Mouse (Mus musculus) intestine, embryonic 16.5 days (tissue): ENCODE data around the gene Gns. TPM values are rescaled to one million over a fixed set of nuclear protein-coding genes. Genes with fewer than 3 reads are reported as not detected.
A peak's percentile ranks its signal among the peaks of the same experiment; 100 is the strongest.

Source experiments
- ATAC-seq: fragments of 200-750 bp; cut with Nextera tagmentation; 2 replicates; pipeline ENCODE4 v1.8.0; 2017; ENCODE audit warnings: moderate TSS enrichment, moderate library complexity
- H3K27ac ChIP-seq: fragments of 300-500 bp; sonication (generic); 2 replicates; pipeline ENCODE4 v1.5.1; 2014; ENCODE audit warnings: mild to moderate bottlenecking, low read length
- H3K27me3 ChIP-seq: fragments of 300-500 bp; sonication (generic); replicated peaks from 2 replicates; pipeline ENCODE4 v1.6.1; 2014; ENCODE audit warnings: low read length, control low read depth, mixed read lengths; ENCODE audit not compliant: control insufficient read depth, insufficient read depth
- H3K36me3 ChIP-seq: fragments of 300-500 bp; sonication (generic); 2 replicates; pipeline ENCODE4 v1.6.1; 2014; ENCODE audit warnings: low read length, control low read depth; ENCODE audit not compliant: control insufficient read depth, insufficient read depth
- H3K4me1 ChIP-seq: fragments of 300-500 bp; sonication (generic); 2 replicates; pipeline ENCODE4 v1.6.1; 2014; ENCODE audit warnings: low read length, control low read depth, mixed read lengths; ENCODE audit not compliant: control insufficient read depth, insufficient read depth
- H3K4me2 ChIP-seq: fragments of 300-500 bp; sonication (generic); 2 replicates; pipeline ENCODE4 v1.6.1; 2014; ENCODE audit warnings: low read depth, low read length, control low read depth
- H3K4me3 ChIP-seq: fragments of 300-500 bp; sonication (generic); 2 replicates; pipeline ENCODE4 v1.5.1; 2014; ENCODE audit warnings: mild to moderate bottlenecking, low read length
- H3K9ac ChIP-seq: fragments of 300-500 bp; sonication (generic); 2 replicates; pipeline ENCODE4 v1.6.1; 2014; ENCODE audit warnings: low read depth, low read length
- H3K9me3 ChIP-seq: fragments of 300-500 bp; sonication (generic); 2 replicates; pipeline ENCODE4 v1.6.1; 2016; ENCODE audit warnings: low read length, control low read depth; ENCODE audit not compliant: control insufficient read depth
- WGBS: fragments of 180-500 bp; shearing (Covaris S2); extraction: QIAGEN DNeasy Blood & Tissue Kit; methylation state at CpG from one replicate; pipeline ENCODE4 v1.1.7; 2014; 5-methylcytosine and 5-hydroxymethylcytosine counted together
- polyA plus RNA-seq: library from polyadenylated mRNA; unstranded; fragments of >200 nt; fragmentation: Nextera tagmentation; extraction: Ambion mirVana; gene quantifications from 2 replicates; pipeline ENCODE4 v1.2.1, GENCODE M21; 2015

Gns gene
- polyA plus RNA-seq, 1 experiment from 2014 or later, result 43.3 TPM

DNA sequence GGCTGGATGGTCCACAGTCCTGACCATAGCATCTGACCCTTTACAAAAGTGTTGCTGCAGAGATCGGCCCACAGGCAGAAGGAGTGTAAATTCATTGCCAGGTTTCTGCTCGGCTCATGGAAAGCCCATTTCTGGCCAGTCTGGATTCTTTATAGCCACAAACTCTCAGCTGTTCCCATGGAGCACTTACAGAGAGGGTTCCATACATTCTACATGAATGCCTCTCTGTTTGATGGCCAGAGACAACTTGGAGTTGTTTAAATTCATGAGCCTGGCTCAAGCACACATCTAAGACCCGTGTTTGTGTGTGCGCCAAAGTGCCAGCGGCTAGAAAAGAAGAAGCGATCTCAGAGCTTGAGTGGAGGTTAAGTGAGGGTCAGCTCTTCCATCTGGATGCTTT, 29.4 kb downstream of the Gns start:
- no peak for ATAC-seq
- WGBS, result 59% methylated on average over 6 of the region's 6 CpGs

DNA sequence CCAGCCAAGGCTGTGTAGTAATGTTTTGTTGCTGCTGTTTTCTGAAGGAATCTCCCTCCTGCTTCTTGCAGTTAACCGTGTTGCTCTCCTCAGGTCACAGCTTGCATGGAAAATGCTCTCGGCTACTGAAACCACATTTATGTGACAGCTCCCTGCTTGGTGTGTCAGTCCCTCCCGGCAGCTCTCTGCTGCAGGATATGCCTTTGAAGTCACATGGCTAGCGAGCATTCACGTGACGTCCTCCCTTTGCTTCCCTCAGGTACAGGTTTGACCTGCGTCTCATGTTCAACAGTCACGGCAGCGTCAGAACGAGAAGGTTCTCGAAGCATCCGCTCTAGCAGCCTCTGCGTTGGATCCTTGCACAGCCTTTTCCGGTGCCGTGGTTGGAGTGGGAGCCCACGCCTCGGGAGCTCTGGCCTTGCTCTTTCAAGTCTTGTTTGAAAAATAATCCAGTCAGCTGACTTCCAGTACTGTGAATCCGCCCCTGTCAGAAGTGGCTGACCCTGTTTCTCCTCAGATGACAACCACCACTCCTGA, 30.0 kb downstream of the Gns start:
- no peak overlapping the region for H3K27ac ChIP-seq
- no peak for ATAC-seq
- H3K27me3 ChIP-seq, result no peaks in the 10 kb centered on the region
- no peak overlapping the region for H3K9ac ChIP-seq
- no peak overlapping the region for H3K4me2 ChIP-seq
- H3K4me3 ChIP-seq, result no peak overlapping the region
- WGBS, result 81% methylated on average over 18 of the region's 18 CpGs
- H3K36me3 ChIP-seq, result peaks cover 9% of the 10 kb centered on the region; the same call in 1 of the 2 replicates
- no peaks in the 10 kb centered on the region for H3K9me3 ChIP-seq
- no peaks in the 10 kb centered on the region for H3K4me1 ChIP-seq

More for the DNA sequence above, 29.4 kb downstream of the Gns start:
- Histone ChIP-seq H3K9ac (no peak overlapping the region), H3K4me3 (no peak overlapping the region), H3K27me3 (no peaks in the 10 kb centered on the region), H3K27ac (no peak overlapping the region), H3K36me3 (peaks cover 12% of the 10 kb centered on the region; the same call in 1 of the 2 replicates), H3K4me1 (no peaks in the 10 kb centered on the region), H3K9me3 (no peaks in the 10 kb centered on the region), H3K4me2 (no peak overlapping the region)

DNA sequence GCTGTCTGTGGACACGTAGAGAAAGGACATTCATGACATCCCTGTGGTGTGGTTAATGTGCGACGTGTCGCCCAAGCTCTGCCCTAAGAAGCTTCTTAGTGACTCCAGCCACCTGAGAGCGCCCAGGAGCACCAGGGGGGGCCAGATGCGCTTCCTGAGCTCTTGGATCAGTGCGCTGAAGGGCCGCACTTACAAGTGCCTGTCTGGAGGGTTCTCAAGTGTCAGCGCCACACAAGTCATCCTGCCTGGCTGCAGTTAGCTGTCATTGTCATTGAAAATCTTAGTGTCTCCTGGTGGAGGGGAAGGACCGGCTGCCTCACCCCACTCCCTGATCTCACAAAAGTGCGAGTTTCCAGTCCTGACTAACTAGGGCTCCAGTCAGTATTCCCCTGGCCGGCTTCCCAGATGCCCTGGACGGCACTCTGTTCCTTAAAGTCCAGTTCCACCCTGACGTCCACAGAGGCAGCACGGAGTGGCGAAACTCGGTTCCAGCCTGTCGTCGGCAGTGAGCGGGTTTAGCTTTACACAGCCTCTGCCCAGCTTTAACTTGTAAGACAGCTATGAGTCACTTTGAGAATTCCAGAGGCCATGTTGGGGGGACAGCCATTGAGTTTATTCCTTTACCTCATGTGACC, 30.8 kb downstream of the Gns start:
- H3K36me3 ChIP-seq, result peaks cover 5% of the 10 kb centered on the region; the same call in 1 of the 2 replicates
- no peak for ATAC-seq
- H3K4me1 ChIP-seq, result no peaks in the 10 kb centered on the region
- no peak overlapping the region for H3K9ac ChIP-seq
- no peak overlapping the region for H3K4me2 ChIP-seq
- WGBS, result 81% methylated on average over 20 of the region's 20 CpGs
- no peak overlapping the region for H3K4me3 ChIP-seq
- no peak overlapping the region for H3K27ac ChIP-seq
- H3K27me3 ChIP-seq, result no peaks in the 10 kb centered on the region
- H3K9me3 ChIP-seq, result no peaks in the 10 kb centered on the region

DNA sequence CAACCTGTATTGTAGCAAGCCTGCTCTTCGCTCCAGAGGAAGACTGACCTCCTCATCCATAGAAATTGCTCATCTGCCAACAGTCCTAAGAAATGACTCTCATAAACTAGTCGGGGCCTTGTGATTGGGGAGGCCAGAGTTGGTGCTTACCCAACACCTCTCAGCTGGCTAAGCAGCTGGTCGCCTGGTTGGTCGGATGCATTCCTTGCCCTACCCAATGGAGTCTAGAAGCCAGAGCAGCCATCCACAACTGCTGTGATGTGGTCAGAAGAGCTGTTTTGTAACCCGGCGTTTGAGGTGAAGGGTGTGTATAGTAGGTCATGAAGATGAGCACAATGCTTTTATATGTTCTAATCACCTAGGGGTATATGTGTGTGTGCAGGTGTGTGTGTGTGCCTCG, 33.7 kb downstream of the Gns start:
- Histone ChIP-seq H3K4me3 (no peak overlapping the region), H3K4me2 (no peak overlapping the region), H3K9ac (no peak overlapping the region), H3K4me1 (no peaks in the 10 kb centered on the region), H3K27me3 (no peaks in the 10 kb centered on the region), H3K9me3 (no peaks in the 10 kb centered on the region), H3K27ac (no peak overlapping the region), H3K36me3 (peaks cover 2% of the 10 kb centered on the region; the same call in 1 of the 2 replicates)
- WGBS, result 87% methylated on average over 7 of the region's 7 CpGs
- ATAC-seq, result no peak

DNA sequence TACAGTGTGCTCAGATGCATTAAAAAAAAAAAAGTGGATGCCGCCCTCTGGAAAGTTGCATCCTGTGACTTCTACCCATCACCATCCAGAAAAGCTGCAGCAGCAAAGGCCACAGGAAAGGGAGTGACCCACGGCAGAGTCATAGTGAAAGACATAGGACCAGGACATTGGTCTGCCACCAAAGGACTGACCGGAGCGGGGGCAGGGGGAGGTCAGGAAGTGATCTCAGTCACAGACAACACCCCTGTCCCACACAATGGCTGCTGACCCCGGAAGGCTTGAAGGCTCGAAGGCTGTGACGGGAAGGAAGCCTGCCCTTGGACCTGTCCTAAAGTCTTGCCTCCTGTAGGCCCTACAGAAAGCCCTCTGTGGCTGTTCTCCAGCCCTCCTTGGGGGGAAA, 36.1 kb downstream of the Gns start:
- H3K9ac ChIP-seq, result no peak overlapping the region
- H3K36me3 ChIP-seq, result no peaks in the 10 kb centered on the region
- H3K4me3 ChIP-seq, result no peak overlapping the region
- 73% methylated on average over 7 of the region's 7 CpGs for WGBS
- H3K4me1 ChIP-seq, result no peaks in the 10 kb centered on the region
- H3K4me2 ChIP-seq, result no peak overlapping the region
- no peak overlapping the region for H3K27ac ChIP-seq
- no peaks in the 10 kb centered on the region for H3K9me3 ChIP-seq
- no peaks in the 10 kb centered on the region for H3K27me3 ChIP-seq
- no peak for ATAC-seq

DNA sequence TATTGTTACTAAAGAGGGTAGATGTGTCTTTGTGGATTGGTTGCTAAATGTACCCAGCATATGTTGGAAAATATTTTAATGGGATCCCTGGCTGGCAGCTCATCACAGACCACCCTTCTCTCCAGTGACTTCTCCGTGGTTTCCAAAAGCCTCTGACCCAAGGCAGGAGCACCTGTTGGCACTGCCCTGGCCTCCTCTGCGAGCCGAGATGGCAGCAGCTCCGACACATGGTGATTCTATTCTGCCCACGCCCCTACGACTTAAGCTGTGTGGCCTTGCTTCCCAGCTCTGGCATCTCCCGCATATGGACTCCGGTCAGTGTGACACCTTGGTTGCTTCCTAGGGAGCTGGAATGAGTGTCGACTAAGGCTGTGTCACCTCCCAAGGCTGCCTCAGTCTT, 38.2 kb downstream of the Gns start:
- Histone ChIP-seq H3K4me2 (no peak overlapping the region), H3K9me3 (no peaks in the 10 kb centered on the region), H3K36me3 (no peaks in the 10 kb centered on the region), H3K27ac (no peak overlapping the region), H3K9ac (no peak overlapping the region), H3K27me3 (no peaks in the 10 kb centered on the region), H3K4me3 (no peak overlapping the region), H3K4me1 (no peaks in the 10 kb centered on the region)
- 69% methylated on average over 9 of the region's 9 CpGs for WGBS
- no peak for ATAC-seq

DNA sequence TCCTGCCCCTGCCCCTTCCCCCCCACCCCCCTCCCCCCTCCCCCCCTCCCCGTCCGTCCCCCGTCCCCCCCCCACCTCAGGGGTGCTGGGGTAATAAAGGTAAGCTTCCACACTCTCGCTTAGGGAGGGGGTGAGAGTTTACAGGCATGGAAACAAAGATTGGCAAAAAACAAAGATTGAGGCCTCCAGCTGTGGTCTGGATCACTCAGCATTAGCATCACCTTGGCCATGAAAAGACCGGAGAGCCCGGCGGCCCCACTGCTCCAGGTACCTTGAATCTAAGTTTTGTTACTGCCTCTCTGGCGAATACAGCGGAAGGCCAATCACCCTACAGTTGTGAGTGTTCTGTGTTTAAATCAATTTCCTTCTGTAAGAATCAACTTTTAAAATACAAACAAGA, 39.1 kb downstream of the Gns start:
- H3K36me3 ChIP-seq, result no peaks in the 10 kb centered on the region
- no peaks in the 10 kb centered on the region for H3K27me3 ChIP-seq
- H3K4me2 ChIP-seq, result no peak overlapping the region
- H3K4me1 ChIP-seq, result no peaks in the 10 kb centered on the region
- no peak for ATAC-seq
- H3K9me3 ChIP-seq, result no peaks in the 10 kb centered on the region
- H3K9ac ChIP-seq, result no peak overlapping the region
- whole genome bisulfite sequencing, result 71% methylated on average over 6 of the region's 9 CpGs
- H3K27ac ChIP-seq, result no peak overlapping the region
- no peak overlapping the region for H3K4me3 ChIP-seq

DNA sequence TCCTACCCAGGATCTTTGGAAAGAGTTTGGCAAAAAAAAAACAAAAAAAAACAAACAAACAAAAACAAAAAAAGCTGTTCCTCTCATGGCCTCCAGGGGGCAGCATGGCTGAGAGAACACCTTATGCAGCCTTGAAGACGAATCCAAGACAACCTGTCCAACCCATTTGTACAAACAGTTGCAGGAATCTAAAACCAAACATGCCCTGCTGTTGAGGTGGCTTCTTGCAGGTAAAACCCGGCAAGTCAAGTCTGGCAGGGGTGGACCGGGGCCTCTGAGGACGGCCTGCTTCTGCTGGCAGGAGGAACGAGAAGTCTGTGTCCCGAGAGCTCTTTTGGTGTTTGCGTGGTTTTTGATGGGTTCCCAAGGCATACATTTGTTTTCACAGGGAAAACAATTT, 44.8 kb downstream of the Gns start:
- 0 out of 2 replicates have a peak, but pooled peaks have one; percentile 44 for ATAC-seq
- H3K9ac ChIP-seq, result no peak overlapping the region
- H3K4me1 ChIP-seq, result no peaks in the 10 kb centered on the region
- H3K27me3 ChIP-seq, result no peaks in the 10 kb centered on the region
- peaks cover 8% of the 10 kb centered on the region for H3K36me3 ChIP-seq
- 60% methylated on average over 7 of the region's 7 CpGs for WGBS
- no peaks in the 10 kb centered on the region for H3K9me3 ChIP-seq
- H3K4me3 ChIP-seq, result no peak overlapping the region
- no peak overlapping the region for H3K27ac ChIP-seq
- no peak overlapping the region for H3K4me2 ChIP-seq

DNA sequence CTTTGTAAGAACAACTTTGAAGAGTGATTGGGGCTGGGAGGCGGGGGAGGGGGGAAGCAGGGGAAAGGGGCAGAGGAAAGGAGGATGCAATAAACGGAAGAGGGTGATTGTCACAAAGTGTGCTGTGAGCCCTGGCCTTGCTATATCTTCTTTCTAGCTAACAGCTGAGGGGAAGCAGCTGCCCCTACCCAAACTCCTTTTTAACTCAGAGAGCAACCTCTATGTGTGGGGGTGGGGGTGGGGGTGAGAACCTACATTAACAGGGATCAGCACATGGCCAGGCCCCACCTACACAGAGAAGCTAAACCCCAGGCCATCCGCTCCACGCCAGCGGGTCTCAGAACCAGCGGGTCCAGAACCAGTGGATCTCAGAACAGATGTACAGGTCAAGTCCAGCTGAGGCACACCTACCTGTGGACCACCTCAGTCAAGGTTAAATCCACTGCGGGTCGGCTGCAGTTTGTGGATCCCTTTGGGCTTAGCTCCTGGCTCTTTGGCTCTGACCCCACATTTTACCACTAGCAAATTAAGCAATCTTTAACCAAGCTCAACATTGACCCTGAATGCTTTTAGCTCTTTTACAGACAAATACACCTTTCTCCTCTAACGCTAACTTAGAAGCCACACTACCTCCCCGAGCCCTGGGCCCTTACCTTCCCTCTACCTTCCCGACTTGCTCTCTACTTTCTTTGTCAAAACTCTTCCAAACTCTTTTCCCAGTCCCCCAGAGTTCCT, 47.0 kb downstream of the Gns start:
- WGBS, result 85% methylated on average over 11 of the region's 11 CpGs

More for the DNA sequence above, 47.0 kb downstream of the Gns start:
- Histone ChIP-seq H3K4me2 (no peak overlapping the region), H3K9ac (no peak overlapping the region), H3K27ac (no peak overlapping the region), H3K4me1 (peaks cover 6% of the 10 kb centered on the region; the same call in 1 of the 2 replicates), H3K9me3 (no peaks in the 10 kb centered on the region), H3K36me3 (peaks cover 8% of the 10 kb centered on the region), H3K27me3 (no peaks in the 10 kb centered on the region), H3K4me3 (no peak overlapping the region)
- ATAC-seq, result no peak
